Mouse (Mus musculus) kidney, adult 2 months (tissue): ENCODE data around the gene Proser2.

Experiments used
- CTCF ChIP-seq: fragments of 200-500 bp; conservative IDR thresholded peaks from 2 replicates; pipeline ENCODE4 v1.5.1; 2011; ENCODE audit warnings: low read depth, mild to moderate bottlenecking, control low read depth, low read length, moderate library complexity, mixed read lengths; ENCODE audit not compliant: insufficient read depth, insufficient read length
- POLR2A ChIP-seq: fragments of 200-500 bp; IDR thresholded peaks from one replicate; pipeline ENCODE4 v1.6.1; 2011; ENCODE audit warnings: low read depth, low read length, control low read depth

GRCm38 (mm10) chr2:6165771-6166170 lies 35.8 kb upstream of the Proser2 start:
- TF ChIP-seq CTCF = no peak
- no peak for TF ChIP-seq POLR2A
